Mouse (Mus musculus) kidney, embryonic 16.5 days (tissue): Measurements from ENCODE around the gene Mbd3. TPM values are rescaled to one million over a fixed set of nuclear protein-coding genes. Genes with fewer than 3 reads are reported as not detected.

Source experiments
- ATAC-seq: fragments of 200-750 bp; cut with Nextera tagmentation; 2 replicates; pipeline ENCODE4 v1.8.0; 2017; ENCODE audit warnings: moderate TSS enrichment; ENCODE audit not compliant: low FRiP score, low TSS enrichment
- H3K27ac ChIP-seq: fragments of 300-500 bp; sonication (generic); 2 replicates; pipeline ENCODE4 v1.5.1; 2014; ENCODE audit warnings: low read length
- H3K27me3 ChIP-seq: fragments of 300-500 bp; sonication (generic); 2 replicates; pipeline ENCODE4 v1.6.1; 2014; ENCODE audit warnings: low read length, control low read depth, mixed read lengths; ENCODE audit not compliant: insufficient read depth
- H3K36me3 ChIP-seq: fragments of 300-500 bp; sonication (generic); 2 replicates; pipeline ENCODE4 v1.6.1; 2014; ENCODE audit warnings: low read length, control low read depth, mixed read lengths; ENCODE audit not compliant: insufficient read depth
- H3K4me1 ChIP-seq: fragments of 300-500 bp; sonication (generic); 2 replicates; pipeline ENCODE4 v1.6.1; 2014; ENCODE audit warnings: low read length, control low read depth, mixed read lengths; ENCODE audit not compliant: insufficient read depth
- H3K4me2 ChIP-seq: fragments of 300-500 bp; sonication (generic); replicated peaks from 2 replicates; pipeline ENCODE4 v1.6.1; 2014; ENCODE audit warnings: low read depth, low read length
- H3K4me3 ChIP-seq: fragments of 300-500 bp; sonication (generic); 2 replicates; pipeline ENCODE4 v1.5.1; 2014; ENCODE audit warnings: mild to moderate bottlenecking, low read length
- H3K9ac ChIP-seq: fragments of 300-500 bp; sonication (generic); replicated peaks from 2 replicates; pipeline ENCODE4 v1.6.1; 2014; ENCODE audit warnings: low read length
- H3K9me3 ChIP-seq: fragments of 300-500 bp; sonication (generic); 2 replicates; pipeline ENCODE4 v1.6.1; 2016; ENCODE audit warnings: low read length, control low read depth
- WGBS: fragments of 180-500 bp; shearing (Covaris S2); extraction: QIAGEN DNeasy Blood & Tissue Kit; methylation state at CpG from one replicate; pipeline ENCODE4 v1.1.7; 2014; 5-methylcytosine and 5-hydroxymethylcytosine counted together
- polyA plus RNA-seq: library from polyadenylated mRNA; unstranded; fragments of >200 nt; fragmentation: Nextera tagmentation; extraction: Ambion mirVana; gene quantifications from 2 replicates; pipeline ENCODE4 v1.2.1, GENCODE M21; 2015

The Mbd3 gene
- polyA plus RNA-seq, 1 experiment from 2014 or later = 277 TPM

DNA sequence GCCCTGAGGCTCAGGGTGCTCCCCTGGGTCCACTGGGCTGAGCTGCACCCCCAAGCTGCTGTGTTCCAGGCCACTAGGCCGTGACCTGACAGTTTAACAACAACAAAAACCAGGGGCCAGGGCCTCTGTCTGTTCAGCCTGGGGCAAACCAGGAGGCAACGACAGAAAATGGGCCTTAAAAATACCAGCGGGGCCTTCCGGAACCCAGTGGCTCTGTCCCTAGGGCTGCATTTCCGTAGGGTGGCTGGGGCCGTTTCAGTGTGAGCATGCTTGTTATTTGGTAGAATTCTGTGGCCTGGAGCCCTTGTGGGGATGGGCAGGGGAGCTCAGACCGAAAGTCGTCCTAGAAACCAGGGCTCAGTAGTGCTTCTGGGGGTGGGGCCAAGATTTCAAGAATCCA lies 30.4 kb upstream of the Mbd3 start:
- H3K9me3 ChIP-seq = peaks cover 6% of the 10 kb centered on the region; the same call in 1 of the 2 replicates
- H3K9ac ChIP-seq = peak overlapping the region; percentile 29; the same call in 1 of the 2 replicates
- peaks cover 25% of the 10 kb centered on the region for H3K4me1 ChIP-seq
- ATAC-seq = no peak
- WGBS = 68% methylated on average over 8 of the region's 8 CpGs
- H3K4me3 ChIP-seq = no peak overlapping the region
- H3K4me2 ChIP-seq = no peak overlapping the region
- no peaks in the 10 kb centered on the region for H3K27me3 ChIP-seq
- no peak overlapping the region for H3K27ac ChIP-seq
- H3K36me3 ChIP-seq = peaks cover 53% of the 10 kb centered on the region

DNA sequence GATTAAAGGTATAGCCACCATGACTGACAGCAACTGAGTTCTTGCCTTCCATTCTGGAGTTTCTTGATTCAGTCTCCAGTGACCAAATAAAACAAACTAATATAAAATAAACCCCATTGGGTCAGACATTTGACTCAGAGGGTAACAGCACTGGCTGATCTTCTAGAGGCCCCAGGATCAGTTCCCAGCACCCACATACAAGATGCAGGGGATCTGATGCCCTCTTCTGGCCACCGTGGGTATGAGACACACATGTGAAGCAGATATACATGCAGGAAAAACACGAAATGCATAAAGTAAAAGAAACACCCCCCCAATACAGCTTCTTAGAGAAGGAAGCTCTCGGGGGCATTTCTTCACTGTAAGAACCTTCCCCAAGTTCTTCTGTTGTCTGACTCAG lies 25.7 kb upstream of the Mbd3 start:
- no peak for ATAC-seq
- Histone ChIP-seq H3K4me2 (no peak overlapping the region), H3K27ac (no peak overlapping the region), H3K4me1 (0 out of 2 replicates have a peak, but pooled peaks cover 4% of the 10 kb centered on the region), H3K36me3 (peaks cover 74% of the 10 kb centered on the region), H3K27me3 (no peaks in the 10 kb centered on the region), H3K9ac (no peak overlapping the region), H3K4me3 (no peak overlapping the region), H3K9me3 (peaks cover 6% of the 10 kb centered on the region; the same call in 1 of the 2 replicates)
- 99% methylated on average over 3 of the region's 3 CpGs for WGBS

DNA sequence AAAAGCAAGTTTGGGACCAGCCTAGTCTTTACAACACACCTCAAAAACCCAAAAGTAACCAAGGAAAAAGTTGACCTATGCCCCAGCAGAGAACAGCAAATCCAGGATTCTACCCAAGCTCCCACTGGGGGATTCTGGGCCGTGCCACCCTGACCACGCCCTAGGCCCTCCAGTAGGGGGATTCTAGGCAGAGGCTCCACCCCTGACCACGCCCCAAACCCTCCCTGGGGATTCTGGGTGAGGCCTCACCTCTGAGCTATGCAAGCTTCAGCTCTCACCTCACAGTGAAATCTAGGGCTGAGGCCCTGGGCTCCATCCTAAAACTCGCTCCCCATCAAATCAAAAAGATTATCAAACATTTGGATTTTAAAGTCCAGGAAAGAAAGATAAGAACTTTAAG lies 24.2 kb upstream of the Mbd3 start:
- peaks cover 6% of the 10 kb centered on the region; the same call in 1 of the 2 replicates for H3K9me3 ChIP-seq
- no peak overlapping the region for H3K4me2 ChIP-seq
- H3K4me3 ChIP-seq = no peak overlapping the region
- no peaks in the 10 kb centered on the region for H3K27me3 ChIP-seq
- peaks cover 75% of the 10 kb centered on the region for H3K36me3 ChIP-seq
- WGBS = 59% methylated on average over 4 of the region's 4 CpGs
- ATAC-seq = 0 out of 2 replicates have a peak, but pooled peaks have one; percentile 43
- H3K9ac ChIP-seq = no peak overlapping the region
- H3K4me1 ChIP-seq = peaks cover 4% of the 10 kb centered on the region; the same call in 1 of the 2 replicates
- H3K27ac ChIP-seq = no peak overlapping the region

DNA sequence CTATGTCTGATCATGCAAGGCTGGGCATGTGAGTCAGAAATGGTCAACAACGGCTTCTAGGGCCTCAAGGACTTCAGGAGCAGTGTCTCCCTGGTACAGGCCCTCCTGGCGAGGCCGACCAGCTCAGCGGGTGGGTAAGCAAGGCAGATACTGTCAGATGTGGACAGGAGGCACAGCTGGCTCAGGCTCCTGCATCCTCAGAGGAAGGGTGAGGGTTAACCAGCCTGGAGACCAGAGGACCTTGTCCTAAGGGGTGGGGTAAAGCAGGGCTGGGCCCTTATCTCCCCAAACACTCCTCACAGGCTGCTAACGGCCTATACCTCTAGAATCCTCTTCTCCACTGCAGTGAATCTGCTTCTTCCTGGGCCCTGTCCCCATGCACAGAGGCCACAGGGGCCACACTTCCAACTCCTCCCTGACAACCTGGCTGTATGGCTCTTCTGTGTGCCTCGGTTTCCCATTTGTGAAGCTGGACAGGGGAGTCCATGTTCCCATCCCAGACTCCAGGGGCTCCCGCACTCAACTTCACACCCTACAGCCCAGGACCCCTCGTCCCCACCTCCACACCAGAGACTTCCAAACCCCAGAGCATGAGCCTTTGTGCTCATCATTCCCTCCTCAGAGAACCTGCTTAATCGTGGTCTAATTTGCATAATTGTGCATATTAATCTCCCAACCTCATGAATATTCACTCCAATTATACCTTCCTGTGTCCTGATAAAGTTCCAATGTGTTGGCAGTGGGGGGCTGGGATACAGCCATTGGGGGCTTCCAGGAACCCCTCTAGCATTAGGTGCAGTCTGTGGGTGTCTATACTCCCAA lies 22.5 kb upstream of the Mbd3 start:
- H3K9me3 ChIP-seq = peaks cover 6% of the 10 kb centered on the region; the same call in 1 of the 2 replicates
- no peak overlapping the region for H3K4me3 ChIP-seq
- no peak overlapping the region for H3K9ac ChIP-seq
- no peak overlapping the region for H3K4me2 ChIP-seq
- peaks cover 4% of the 10 kb centered on the region; the same call in 1 of the 2 replicates for H3K4me1 ChIP-seq
- no peak overlapping the region for H3K27ac ChIP-seq
- no peak for ATAC-seq
- WGBS = 86% methylated on average over 9 of the region's 9 CpGs
- no peaks in the 10 kb centered on the region for H3K27me3 ChIP-seq
- peaks cover 77% of the 10 kb centered on the region for H3K36me3 ChIP-seq

- H3K4me3 ChIP-seq = no peak overlapping the region
- H3K27ac ChIP-seq = no peak overlapping the region
- H3K27me3 ChIP-seq = no peaks in the 10 kb centered on the region
- WGBS = 92% methylated on average over 8 of the region's 8 CpGs
- peaks cover 77% of the 10 kb centered on the region for H3K36me3 ChIP-seq
- no peak overlapping the region for H3K9ac ChIP-seq
- peaks cover 6% of the 10 kb centered on the region; the same call in 1 of the 2 replicates for H3K9me3 ChIP-seq
- H3K4me2 ChIP-seq = no peak overlapping the region
- peaks cover 4% of the 10 kb centered on the region; the same call in 1 of the 2 replicates for H3K4me1 ChIP-seq
- no peak for ATAC-seq
These were observed 21.9 kb upstream of the Mbd3 start for GRCm38 (mm10) chr10:80421208-80421607.

DNA sequence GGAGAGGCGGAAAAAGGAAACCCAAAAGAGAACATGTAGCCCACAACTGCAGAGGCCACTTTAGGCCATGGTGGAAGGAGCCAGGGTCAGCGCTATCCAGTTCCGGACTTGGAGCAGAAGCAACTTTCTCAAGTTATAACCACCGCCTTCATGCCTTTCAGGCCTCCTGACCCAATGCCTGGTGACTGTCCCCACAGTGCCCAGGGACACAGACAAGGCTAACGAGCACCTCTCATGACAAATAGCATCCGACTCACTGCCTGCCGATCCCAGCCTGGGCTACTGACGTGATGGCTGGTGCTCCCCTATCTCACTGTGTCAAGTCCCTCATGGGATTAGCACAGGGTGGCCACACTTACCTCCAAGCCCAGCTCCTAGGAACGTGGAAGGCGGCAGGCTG lies 21.4 kb upstream of the Mbd3 start:
- WGBS = 89% methylated on average over 10 of the region's 10 CpGs
- Histone ChIP-seq H3K9ac (no peak overlapping the region), H3K36me3 (peaks cover 77% of the 10 kb centered on the region), H3K4me3 (no peak overlapping the region), H3K27ac (no peak overlapping the region), H3K4me2 (no peak overlapping the region), H3K27me3 (no peaks in the 10 kb centered on the region), H3K4me1 (peaks cover 4% of the 10 kb centered on the region; the same call in 1 of the 2 replicates), H3K9me3 (peaks cover 6% of the 10 kb centered on the region; the same call in 1 of the 2 replicates)
- ATAC-seq = no peak

- 83% methylated on average over 8 of the region's 8 CpGs for WGBS
- Histone ChIP-seq H3K36me3 (peaks cover 78% of the 10 kb centered on the region), H3K4me1 (peaks cover 4% of the 10 kb centered on the region; the same call in 1 of the 2 replicates), H3K9ac (no peak overlapping the region), H3K4me2 (no peak overlapping the region), H3K4me3 (no peak overlapping the region), H3K27me3 (no peaks in the 10 kb centered on the region), H3K27ac (0 out of 2 replicates have a peak overlapping the region, but pooled peaks have one; percentile 33), H3K9me3 (no peaks in the 10 kb centered on the region)
- no peak for ATAC-seq
These were observed 20.1 kb upstream of the Mbd3 start for GRCm38 (mm10) chr10:80419419-80419818.

GRCm38 (mm10) chr10:80418311-80418710 lies 19.0 kb upstream of the Mbd3 start:
- Histone ChIP-seq H3K4me2 (no peak overlapping the region), H3K27ac (no peak overlapping the region), H3K9ac (no peak overlapping the region), H3K27me3 (no peaks in the 10 kb centered on the region), H3K4me3 (no peak overlapping the region), H3K9me3 (no peaks in the 10 kb centered on the region), H3K36me3 (peaks cover 85% of the 10 kb centered on the region), H3K4me1 (peaks cover 4% of the 10 kb centered on the region; the same call in 1 of the 2 replicates)
- ATAC-seq = no peak
- WGBS = 59% methylated on average over 3 of the region's 3 CpGs

GRCm38 (mm10) chr10:80417841-80418240 lies 18.5 kb upstream of the Mbd3 start:
- WGBS = 82% methylated on average over 1 of the region's 1 CpGs
- ATAC-seq = no peak
- Histone ChIP-seq H3K27ac (no peak overlapping the region), H3K9ac (no peak overlapping the region), H3K27me3 (no peaks in the 10 kb centered on the region), H3K36me3 (peaks cover 90% of the 10 kb centered on the region), H3K4me2 (no peak overlapping the region), H3K9me3 (no peaks in the 10 kb centered on the region), H3K4me3 (no peak overlapping the region), H3K4me1 (peaks cover 4% of the 10 kb centered on the region; the same call in 1 of the 2 replicates)

DNA sequence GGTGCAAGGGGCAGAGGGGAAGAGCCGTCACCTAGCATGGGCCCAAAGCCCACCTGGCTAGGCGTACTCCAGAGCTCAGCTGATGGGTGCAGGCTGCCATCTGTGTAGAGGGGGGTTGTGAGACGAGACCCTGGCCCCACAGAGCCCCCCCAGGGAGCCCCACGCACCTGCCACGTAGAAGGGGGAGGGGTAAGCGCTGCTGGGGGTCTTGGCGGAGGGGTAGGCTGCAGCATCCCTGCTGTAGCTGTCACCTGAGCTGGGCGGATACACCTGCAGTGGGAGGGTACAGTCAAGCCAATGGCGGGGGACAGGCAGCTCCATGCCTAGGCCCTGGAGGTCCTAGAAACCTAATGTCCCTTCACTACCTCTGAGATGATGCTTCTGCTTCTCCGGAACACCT lies 18.0 kb upstream of the Mbd3 start:
- Histone ChIP-seq H3K9ac (no peak overlapping the region), H3K27me3 (no peaks in the 10 kb centered on the region), H3K9me3 (no peaks in the 10 kb centered on the region), H3K4me2 (no peak overlapping the region), H3K36me3 (peaks cover 94% of the 10 kb centered on the region), H3K4me3 (no peak overlapping the region), H3K4me1 (peaks cover 4% of the 10 kb centered on the region; the same call in 1 of the 2 replicates), H3K27ac (no peak overlapping the region)
- ATAC-seq = no peak
- 96% methylated on average over 10 of the region's 10 CpGs for WGBS
